Mouse (Mus musculus) CH12.LX (cell line): ENCODE measurements at regions not wholly inside any gene's neighbourhood (a gene's known extent, or its start where the extent isn't known, plus 50 kb on each side); places are given as distances from the start of the nearest gene placed in this dataset.

Experiments
- DNase-seq: peaks from one replicate; pipeline ENCODE4 v3.0.0-alpha.2; 2013; ENCODE audit errors: extremely low read depth
- H3K27ac ChIP-seq: 2 replicates; pipeline ENCODE4 v1.5.1; 2012; ENCODE audit warnings: low read depth, mild to moderate bottlenecking, control low read depth, moderate library complexity; ENCODE audit not compliant: insufficient read depth
- H3K27me3 ChIP-seq: replicated peaks from 2 replicates; pipeline ENCODE3; 2012; ENCODE audit warnings: inconsistent platforms
- H3K36me3 ChIP-seq, 2 experiments: replicated peaks in 1 of 2; 2 replicates each; pipeline versions ENCODE3 to v1.6.1; 2012; ENCODE audit warnings: inconsistent platforms in 1 of 2, low read length in 1 of 2, mild to moderate bottlenecking in 1 of 2, mixed read lengths in 1 of 2, moderate library complexity in 1 of 2; ENCODE audit not compliant: control insufficient read depth in 1 of 2, insufficient read depth in 1 of 2
- H3K4me1 ChIP-seq, 2 experiments: 2 replicates each; pipeline ENCODE4 v1.6.1; 2012; ENCODE audit warnings: inconsistent platforms in 1 of 2, moderate library complexity in 1 of 2; ENCODE audit not compliant: insufficient read depth in 2 of 2, control insufficient read depth in 1 of 2
- H3K4me2 ChIP-seq: 2 replicates; pipeline ENCODE4 v1.6.1; 2012; ENCODE audit warnings: low read depth, mild to moderate bottlenecking, control low read depth; ENCODE audit not compliant: poor library complexity, insufficient read depth, severe bottlenecking
- H3K4me3 ChIP-seq, 3 experiments: fragments of 150-350 bp in 1 of 3; sonication (generic) in 1 of 3; replicated peaks in 1 of 3; 2 replicates each; pipeline versions ENCODE3 to v1.5.1; 2011 to 2012; ENCODE audit warnings: low read depth in 2 of 3, low read length in 2 of 3, mild to moderate bottlenecking in 2 of 3, moderate library complexity in 2 of 3, control low read depth in 1 of 3, improper control_type of control experiment in 1 of 3, inconsistent platforms in 1 of 3, mixed read lengths in 1 of 3; ENCODE audit not compliant: poor library complexity in 1 of 3
- H3K79me2 ChIP-seq: replicated peaks from 2 replicates; pipeline ENCODE4 v1.6.1; 2012; ENCODE audit warnings: mild to moderate bottlenecking, moderate library complexity; ENCODE audit not compliant: control insufficient read depth, poor library complexity, insufficient read depth, severe bottlenecking; ENCODE audit errors: extremely low read depth
- H3K9ac ChIP-seq: 2 replicates; pipeline ENCODE4 v1.6.1; 2012; ENCODE audit warnings: low read depth, mild to moderate bottlenecking, control low read depth, moderate library complexity; ENCODE audit not compliant: insufficient read depth
- H3K9me3 ChIP-seq: replicated peaks from 2 replicates; pipeline ENCODE3; 2012; ENCODE audit warnings: low read length, inconsistent platforms, mixed read lengths
- CHD2 ChIP-seq: IDR thresholded peaks from 2 replicates; pipeline ENCODE4 v1.6.1; 2011; ENCODE audit warnings: low read length, improper control_type of control experiment
- HCFC1 ChIP-seq: IDR thresholded peaks from 2 replicates; pipeline ENCODE4 v1.6.1; 2012; ENCODE audit warnings: low read depth, mild to moderate bottlenecking, inconsistent platforms, low read length, improper control_type of control experiment
- JUN ChIP-seq: IDR thresholded peaks from 2 replicates; pipeline ENCODE4 v1.6.1; 2011; ENCODE audit warnings: low read depth, mild to moderate bottlenecking, low read length, improper control_type of control experiment, moderate library complexity; ENCODE audit not compliant: insufficient read depth
- KAT2A ChIP-seq: IDR thresholded peaks from 2 replicates; pipeline ENCODE4 v1.6.1; 2012; ENCODE audit warnings: low read length, improper control_type of control experiment, inconsistent platforms; ENCODE audit not compliant: insufficient replicate concordance
- MAX ChIP-seq: IDR thresholded peaks from 2 replicates; pipeline ENCODE4 v1.6.1; 2011; ENCODE audit warnings: low read length, improper control_type of control experiment
- MEF2A ChIP-seq: IDR thresholded peaks from 2 replicates; pipeline ENCODE4 v1.6.1; 2014; ENCODE audit warnings: low read depth, mild to moderate bottlenecking, inconsistent platforms, low read length, improper control_type of control experiment, borderline replicate concordance
- MYC ChIP-seq: IDR thresholded peaks from 2 replicates; pipeline ENCODE4 v1.6.1; 2011; ENCODE audit warnings: low read depth, mild to moderate bottlenecking, improper control_type of control experiment, low read length
- NELFE ChIP-seq: IDR thresholded peaks from 2 replicates; pipeline ENCODE4 v1.6.1; 2011; ENCODE audit warnings: low read depth, low read length, improper control_type of control experiment
- NRF1 ChIP-seq: IDR thresholded peaks from 2 replicates; pipeline ENCODE4 v1.6.1; 2014; ENCODE audit warnings: low read depth, mild to moderate bottlenecking, inconsistent platforms, low read length, improper control_type of control experiment, moderate library complexity
- PAX5 ChIP-seq: IDR thresholded peaks from 2 replicates; pipeline ENCODE4 v1.6.1; 2012; ENCODE audit warnings: low read length, inconsistent platforms, mixed read lengths
- POLR2AphosphoS2 ChIP-seq: IDR thresholded peaks from 2 replicates; pipeline ENCODE4 v1.6.1; 2011; ENCODE audit warnings: low read depth, low read length, improper control_type of control experiment
- RAD21 ChIP-seq: IDR thresholded peaks from 2 replicates; pipeline ENCODE4 v1.6.1; 2011; ENCODE audit warnings: low read depth, mild to moderate bottlenecking, low read length, improper control_type of control experiment, moderate library complexity
- UBTF ChIP-seq: IDR thresholded peaks from 2 replicates; pipeline ENCODE4 v1.6.1; 2012; ENCODE audit warnings: low read depth, mild to moderate bottlenecking, inconsistent platforms, low read length, improper control_type of control experiment, moderate library complexity
- USF1 ChIP-seq: IDR thresholded peaks from 2 replicates; pipeline ENCODE4 v1.6.1; 2014; ENCODE audit warnings: low read depth, mild to moderate bottlenecking, inconsistent platforms, low read length, improper control_type of control experiment
- USF2 ChIP-seq: conservative IDR thresholded peaks from 2 replicates; pipeline ENCODE4 v1.6.1; 2011; ENCODE audit warnings: low read depth, low read length, improper control_type of control experiment
- ZKSCAN1 ChIP-seq: IDR thresholded peaks from 2 replicates; pipeline ENCODE4 v1.6.1; 2012; ENCODE audit warnings: low read depth, inconsistent platforms, low read length, improper control_type of control experiment, borderline replicate concordance
- ZMIZ1 ChIP-seq: IDR thresholded peaks from 2 replicates; pipeline ENCODE4 v1.6.1; 2012; ENCODE audit warnings: low read depth, mild to moderate bottlenecking, inconsistent platforms, low read length, improper control_type of control experiment
- dilution Hi-C: fragments of 300-500 bp; cut with MboI; formaldehyde crosslinking; loops from 2 replicates; pipeline ENCODE4 v1.14.3; 2020; ENCODE audit warnings: low sequenced_read_pairs; ENCODE audit not compliant: extremely low pct_unique_long_range_greater_than_20kb, extremely low pct_ligation_motif_present
- in situ Hi-C: fragments of 300-500 bp; cut with MboI; formaldehyde crosslinking; loops from 3 replicates; pipeline ENCODE4 v1.14.3; 2019; ENCODE audit warnings: low sequenced_read_pairs, low pct_ligation_motif_present, low pct_unique_long_range_greater_than_20kb, mixed read lengths

DNA sequence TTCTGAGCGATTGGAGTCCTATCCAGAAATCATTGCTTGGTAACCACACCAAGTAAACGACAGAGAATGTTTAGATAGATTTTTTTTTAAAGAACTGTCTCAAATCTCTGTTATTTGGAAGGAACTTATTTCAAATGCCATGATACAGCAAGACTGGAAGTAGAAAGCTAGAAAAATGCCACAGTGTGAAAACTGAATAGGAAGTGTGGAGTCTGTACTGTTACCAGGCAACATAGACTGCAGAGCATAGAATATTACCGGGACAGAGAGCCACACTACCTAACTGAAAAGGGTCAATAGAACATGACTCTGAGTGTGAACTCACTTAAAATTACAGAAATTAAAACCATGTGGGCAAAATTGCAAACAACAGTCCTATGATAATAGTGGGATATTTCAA lies 52.4 kb upstream of the Adcy1 start:
- in situ Hi-C loops: no loop called here
- H3K79me2 ChIP-seq: no peaks in the 10 kb centered on the region
- TF ChIP-seq MAX: no peak
- TF ChIP-seq, all 38 proteins: peak for 0
- Histone ChIP-seq H3K4me1 (no peaks in the 10 kb centered on the region), H3K9ac (no peak overlapping the region), H3K36me3 (no peaks in the 10 kb centered on the region), H3K27me3 (peaks cover 44% of the 10 kb centered on the region), H3K9me3 (no peaks in the 10 kb centered on the region), H3K27ac (no peak overlapping the region), H3K4me2 (no peak overlapping the region), H3K4me3 (no peak overlapping the region)
- DNase-seq: no peak
- dilution Hi-C loops: no loop called here

GRCm38 (mm10) chr11:6999329-6999728 lies 64.0 kb upstream of the Adcy1 start:
- H3K4me1 ChIP-seq: no peaks in the 10 kb centered on the region
- H3K4me2 ChIP-seq: no peak overlapping the region
- no peaks in the 10 kb centered on the region for H3K79me2 ChIP-seq
- no peak overlapping the region for H3K27ac ChIP-seq
- no peak overlapping the region for H3K9ac ChIP-seq
- H3K27me3 ChIP-seq: peaks cover 48% of the 10 kb centered on the region
- no peaks in the 10 kb centered on the region for H3K9me3 ChIP-seq
- DNase-seq: no peak
- no peak for TF ChIP-seq ZKSCAN1
- TF ChIP-seq PAX5: no peak
- TF ChIP-seq CHD2: no peak
- TF ChIP-seq HCFC1: no peak
- no peaks in the 10 kb centered on the region for H3K36me3 ChIP-seq
- in situ Hi-C loops (no loop called here), dilution Hi-C loops (no loop called here)
- H3K4me3 ChIP-seq: no peak overlapping the region

DNA sequence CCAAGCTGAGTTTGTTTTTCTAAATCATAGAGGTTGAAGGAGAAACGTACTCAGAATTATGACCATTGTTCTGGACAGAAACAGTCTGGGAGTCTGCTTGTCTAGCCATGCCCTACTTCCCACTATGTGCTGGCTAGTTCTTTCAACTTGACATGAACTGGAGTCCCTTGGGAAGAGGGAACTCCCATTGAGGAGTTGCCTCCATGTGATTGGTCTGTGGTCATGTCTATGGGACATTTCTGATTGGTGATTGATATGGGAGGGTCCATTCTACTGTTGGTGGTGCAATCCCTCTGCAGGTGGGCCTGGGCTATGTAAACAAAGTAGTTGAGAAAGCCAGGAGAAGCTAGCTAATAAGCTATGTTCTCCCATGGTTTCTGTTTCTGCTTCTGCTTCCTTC lies 64.5 kb upstream of the Adcy1 start:
- dilution Hi-C loops: no loop called here
- DNase-seq: no peak
- Histone ChIP-seq H3K4me3 (no peak overlapping the region), H3K79me2 (no peaks in the 10 kb centered on the region), H3K4me2 (no peak overlapping the region), H3K9ac (no peak overlapping the region), H3K27ac (no peak overlapping the region), H3K9me3 (no peaks in the 10 kb centered on the region), H3K27me3 (peaks cover 54% of the 10 kb centered on the region), H3K36me3 (no peaks in the 10 kb centered on the region), H3K4me1 (no peaks in the 10 kb centered on the region)
- TF ChIP-seq MEF2A (no peak), NELFE (no peak), POLR2AphosphoS2 (no peak)
- in situ Hi-C loops: no loop called here

- H3K4me3 ChIP-seq: no peak overlapping the region
- no peak for TF ChIP-seq USF1
- no peak for TF ChIP-seq NRF1
- no peak for TF ChIP-seq USF2
- TF ChIP-seq JUN: no peak
- no peak for TF ChIP-seq KAT2A
- no peak for TF ChIP-seq UBTF
- no peak for TF ChIP-seq RAD21
- TF ChIP-seq MYC: no peak
- no peak for TF ChIP-seq ZMIZ1
- no peak for TF ChIP-seq POLR2AphosphoS2
- TF ChIP-seq MAX: no peak
- TF ChIP-seq HCFC1: no peak
- no peak for TF ChIP-seq PAX5
- no peaks in the 10 kb centered on the region for H3K4me1 ChIP-seq
- no peak for DNase-seq
- H3K9ac ChIP-seq: no peak overlapping the region
- dilution Hi-C loops (no loop called here), in situ Hi-C loops (no loop called here)
- H3K27ac ChIP-seq: no peak overlapping the region
- H3K4me2 ChIP-seq: no peak overlapping the region
- no peaks in the 10 kb centered on the region for H3K79me2 ChIP-seq
- no peaks in the 10 kb centered on the region for H3K36me3 ChIP-seq
- no peaks in the 10 kb centered on the region for H3K9me3 ChIP-seq
- peaks cover 58% of the 10 kb centered on the region for H3K27me3 ChIP-seq
These were observed 65.8 kb upstream of the Adcy1 start for GRCm38 (mm10) chr11:6997508-6997907.
